Mouse (Mus musculus): ENCODE data around the gene Kansl1l. TPM values are rescaled to one million over a fixed set of nuclear protein-coding genes. Genes with fewer than 3 reads are reported as not detected.

Gene Kansl1l
- polyA plus RNA-seq, 1 experiment: 0.14 TPM

GRCm38 (mm10) chr1:66804710-66805109 is 12.7 kb downstream of the Kansl1l start:
- Histone ChIP-seq H3K4me3 (replicated peaks) (no peak overlapping the region), H3K27me3 (ENCODE audit: control insufficient read depth) (no peaks in the 10 kb centered on the region), H3K4me1 (ENCODE audit: control insufficient read depth) (no peaks in the 10 kb centered on the region), H3K9me3 (ENCODE audit: control insufficient read depth, low read length) (no peaks in the 10 kb centered on the region), H3K36me3 (ENCODE audit: control insufficient read depth) (peaks cover 4% of the 10 kb centered on the region; the same call in 1 of the 2 replicates)
- TF ChIP-seq TAL1 (IDR thresholded peaks at IDR 0.05; ENCODE audit: low read length) (no peak), GATA1 (IDR thresholded peaks at IDR 0.05; ENCODE audit: low read length) (no peak)

DNA sequence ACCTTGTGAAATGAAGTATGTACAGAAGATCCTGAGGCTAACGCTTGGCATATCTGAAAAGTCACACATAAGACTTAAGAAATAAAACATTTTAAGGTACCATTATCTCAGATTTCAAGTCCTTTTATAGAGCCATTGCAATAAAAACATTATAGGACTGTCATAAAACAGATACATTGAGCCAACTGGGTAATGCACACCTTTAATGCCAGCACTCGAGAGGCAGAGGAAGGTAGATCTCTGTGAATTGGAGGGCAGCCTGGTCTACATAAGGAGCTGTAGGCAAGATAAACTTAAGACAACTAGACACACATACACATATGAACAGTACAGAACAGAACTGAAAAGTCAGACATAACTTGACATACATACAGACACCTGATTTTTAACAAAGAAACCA is 19.4 kb downstream of the Kansl1l start:
- no peak overlapping the region for H3K4me3 ChIP-seq (replicated peaks)
- TF ChIP-seq GATA1 (IDR thresholded peaks at IDR 0.05; ENCODE audit: low read length): no peak
- no peak for TF ChIP-seq TAL1 (IDR thresholded peaks at IDR 0.05; ENCODE audit: low read length)
- H3K9me3 ChIP-seq (ENCODE audit: control insufficient read depth, low read length): no peaks in the 10 kb centered on the region

DNA sequence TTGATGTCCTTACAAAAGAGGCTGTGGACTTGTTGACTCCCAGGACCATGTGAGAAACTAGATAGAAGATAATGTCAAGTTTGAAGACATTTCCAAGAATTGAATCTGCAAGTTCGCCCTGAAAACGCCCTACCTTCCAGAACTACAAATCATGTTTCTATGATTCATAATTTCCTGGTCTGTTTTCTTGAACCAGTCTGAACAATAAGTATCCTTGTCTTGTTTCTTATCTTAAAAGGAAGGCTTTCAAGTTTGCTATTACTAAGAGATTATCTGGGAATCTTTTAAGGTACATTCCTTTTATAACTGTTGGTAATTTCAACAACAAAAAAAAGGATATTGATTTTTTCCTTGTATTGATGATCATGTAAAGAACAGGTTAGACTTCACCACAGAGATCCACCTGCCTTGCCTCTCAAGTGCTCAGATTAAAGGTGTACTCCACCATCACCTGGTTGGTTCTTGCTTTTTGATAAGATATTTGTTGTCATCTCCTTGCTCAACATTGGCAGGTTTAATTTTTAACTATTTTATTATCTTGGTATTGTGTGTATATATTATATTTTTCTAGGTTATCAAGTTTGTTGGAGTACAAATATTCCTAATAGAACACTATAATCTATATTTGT is 24.4 kb downstream of the Kansl1l start:
- H3K4me1 ChIP-seq (ENCODE audit: control insufficient read depth): no peaks in the 10 kb centered on the region
- no peak overlapping the region for H3K4me3 ChIP-seq (replicated peaks)
- no peaks in the 10 kb centered on the region for H3K9me3 ChIP-seq (ENCODE audit: control insufficient read depth, low read length)
- H3K36me3 ChIP-seq (ENCODE audit: control insufficient read depth): no peaks in the 10 kb centered on the region
- no peak for TF ChIP-seq TAL1 (IDR thresholded peaks at IDR 0.05; ENCODE audit: low read length)
- TF ChIP-seq GATA1 (IDR thresholded peaks at IDR 0.05; ENCODE audit: low read length): no peak
- no peaks in the 10 kb centered on the region for H3K27me3 ChIP-seq (ENCODE audit: control insufficient read depth)

More for the DNA sequence above, 19.4 kb downstream of the Kansl1l start:
- Histone ChIP-seq H3K36me3 (ENCODE audit: control insufficient read depth) (peaks cover 5% of the 10 kb centered on the region; the same call in 1 of the 2 replicates), H3K27me3 (ENCODE audit: control insufficient read depth) (no peaks in the 10 kb centered on the region), H3K4me1 (ENCODE audit: control insufficient read depth) (no peaks in the 10 kb centered on the region)

DNA sequence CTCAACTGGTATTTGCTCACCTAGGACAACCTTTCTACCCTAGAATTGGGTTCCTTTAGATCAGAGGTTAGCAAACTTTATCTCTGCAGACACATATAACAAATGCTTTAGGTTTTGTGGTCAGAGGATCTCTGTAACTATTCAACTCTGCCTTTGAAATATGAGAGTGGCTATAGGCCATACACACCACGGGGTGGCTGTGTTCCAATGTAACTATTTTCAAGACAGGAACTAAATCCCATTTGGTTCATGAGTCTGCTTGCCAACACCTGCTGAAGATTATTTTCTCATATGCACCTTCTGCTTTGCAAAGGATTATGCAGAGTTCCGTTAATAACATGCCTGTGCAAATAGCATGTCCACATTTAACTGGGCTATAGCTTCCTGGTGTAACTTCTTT is 35.1 kb downstream of the Kansl1l start:
- no peaks in the 10 kb centered on the region for H3K9me3 ChIP-seq (ENCODE audit: control insufficient read depth, low read length)
- TF ChIP-seq GATA1 (IDR thresholded peaks at IDR 0.05; ENCODE audit: low read length): no peak
- no peak for TF ChIP-seq TAL1 (IDR thresholded peaks at IDR 0.05; ENCODE audit: low read length)
- H3K4me3 ChIP-seq (replicated peaks): no peak overlapping the region
- H3K27me3 ChIP-seq (ENCODE audit: control insufficient read depth): no peaks in the 10 kb centered on the region
- no peaks in the 10 kb centered on the region for H3K36me3 ChIP-seq (ENCODE audit: control insufficient read depth)
- no peaks in the 10 kb centered on the region for H3K4me1 ChIP-seq (ENCODE audit: control insufficient read depth)

GRCm38 (mm10) chr1:66781027-66781426 is 36.3 kb downstream of the Kansl1l start:
- Histone ChIP-seq H3K4me1 (ENCODE audit: control insufficient read depth) (no peaks in the 10 kb centered on the region), H3K4me3 (replicated peaks) (no peak overlapping the region), H3K36me3 (ENCODE audit: control insufficient read depth) (no peaks in the 10 kb centered on the region), H3K9me3 (ENCODE audit: control insufficient read depth, low read length) (no peaks in the 10 kb centered on the region), H3K27me3 (ENCODE audit: control insufficient read depth) (no peaks in the 10 kb centered on the region)
- TF ChIP-seq GATA1 (IDR thresholded peaks at IDR 0.05; ENCODE audit: low read length): no peak
- no peak for TF ChIP-seq TAL1 (IDR thresholded peaks at IDR 0.05; ENCODE audit: low read length)

DNA sequence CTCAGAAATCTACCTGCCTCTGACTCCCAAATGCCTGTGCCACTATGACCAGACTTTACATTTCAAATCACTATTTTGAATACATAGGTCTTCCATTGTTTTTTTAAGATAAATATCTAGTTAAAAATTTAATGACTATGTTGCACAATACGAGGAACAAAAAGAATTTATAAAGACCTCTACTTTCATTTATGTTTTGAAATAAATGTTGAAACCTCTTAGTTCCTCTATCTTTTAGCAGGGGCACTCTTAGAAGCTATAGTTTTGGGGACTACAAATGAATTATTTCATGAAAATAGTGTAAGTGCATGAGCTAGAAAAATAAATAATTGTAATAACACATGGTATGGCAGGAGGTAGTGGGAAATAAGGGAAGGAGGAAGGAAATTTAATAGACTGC is 38.6 kb downstream of the Kansl1l start:
- no peaks in the 10 kb centered on the region for H3K36me3 ChIP-seq (ENCODE audit: control insufficient read depth)
- H3K9me3 ChIP-seq (ENCODE audit: control insufficient read depth, low read length): no peaks in the 10 kb centered on the region
- H3K27me3 ChIP-seq (ENCODE audit: control insufficient read depth): no peaks in the 10 kb centered on the region
- no peak for TF ChIP-seq GATA1 (IDR thresholded peaks at IDR 0.05; ENCODE audit: low read length)
- TF ChIP-seq TAL1 (IDR thresholded peaks at IDR 0.05; ENCODE audit: low read length): no peak
- H3K4me1 ChIP-seq (ENCODE audit: control insufficient read depth): no peaks in the 10 kb centered on the region
- no peak overlapping the region for H3K4me3 ChIP-seq (replicated peaks)

DNA sequence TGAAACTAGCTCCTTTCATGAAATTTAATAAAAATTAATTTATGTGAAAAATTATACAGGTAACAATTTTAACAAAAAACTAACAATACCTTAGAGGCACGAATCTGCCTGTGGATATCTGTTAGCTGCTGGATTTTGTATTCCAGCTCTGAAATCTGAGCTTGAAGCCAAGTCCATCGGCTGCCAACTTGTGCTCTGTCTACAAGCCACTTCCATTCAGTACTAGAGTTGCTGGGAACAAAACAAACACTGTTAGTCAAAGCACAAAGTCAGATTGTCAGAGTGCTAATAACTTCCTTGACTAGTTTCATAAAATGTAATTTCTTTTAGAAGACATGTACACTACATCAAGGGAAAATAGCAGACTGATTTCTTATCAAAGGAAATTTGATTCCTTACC is 39.5 kb downstream of the Kansl1l start:
- TF ChIP-seq TAL1 (IDR thresholded peaks at IDR 0.05; ENCODE audit: low read length): no peak
- no peak for TF ChIP-seq GATA1 (IDR thresholded peaks at IDR 0.05; ENCODE audit: low read length)
- H3K27me3 ChIP-seq (ENCODE audit: control insufficient read depth): no peaks in the 10 kb centered on the region

GRCm38 (mm10) chr1:66768764-66769163 is 48.6 kb downstream of the Kansl1l start:
- no peak overlapping the region for H3K4me3 ChIP-seq (replicated peaks)
- H3K9me3 ChIP-seq (ENCODE audit: control insufficient read depth, low read length): no peaks in the 10 kb centered on the region
- H3K36me3 ChIP-seq (ENCODE audit: control insufficient read depth): no peaks in the 10 kb centered on the region
- no peak for TF ChIP-seq GATA1 (IDR thresholded peaks at IDR 0.05; ENCODE audit: low read length)
- no peak for TF ChIP-seq TAL1 (IDR thresholded peaks at IDR 0.05; ENCODE audit: low read length)
- no peaks in the 10 kb centered on the region for H3K4me1 ChIP-seq (ENCODE audit: control insufficient read depth)
- H3K27me3 ChIP-seq (ENCODE audit: control insufficient read depth): no peaks in the 10 kb centered on the region

More for the DNA sequence above, 39.5 kb downstream of the Kansl1l start:
- Histone ChIP-seq H3K4me3 (replicated peaks) (no peak overlapping the region), H3K4me1 (ENCODE audit: control insufficient read depth) (no peaks in the 10 kb centered on the region), H3K36me3 (ENCODE audit: control insufficient read depth) (no peaks in the 10 kb centered on the region), H3K9me3 (ENCODE audit: control insufficient read depth, low read length) (no peaks in the 10 kb centered on the region)

DNA sequence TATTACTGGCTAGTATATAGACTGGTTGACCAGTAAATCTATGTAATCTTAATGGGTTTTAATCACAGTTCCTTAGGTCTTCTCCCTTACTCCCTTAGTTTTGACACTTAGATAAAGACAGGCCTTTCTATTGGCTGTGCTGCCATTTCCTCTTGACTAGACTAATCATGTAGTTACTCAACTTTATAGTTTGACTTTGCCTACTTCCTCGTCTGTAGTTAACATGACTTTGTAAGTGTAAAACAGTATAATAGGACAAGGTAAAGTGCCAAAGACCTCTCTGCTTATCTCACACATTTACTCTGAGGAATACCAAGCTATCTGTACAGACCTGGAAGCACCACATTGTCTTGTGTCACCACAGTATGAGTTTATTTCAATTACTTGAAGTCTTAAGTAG is 86.8 kb downstream of the Kansl1l start:
- Histone ChIP-seq H3K9me3 (ENCODE audit: control insufficient read depth, low read length) (no peaks in the 10 kb centered on the region), H3K4me3 (replicated peaks) (no peak overlapping the region), H3K27me3 (ENCODE audit: control insufficient read depth) (no peaks in the 10 kb centered on the region), H3K4me1 (ENCODE audit: control insufficient read depth) (no peaks in the 10 kb centered on the region), H3K36me3 (ENCODE audit: control insufficient read depth) (peaks cover 13% of the 10 kb centered on the region)
- TF ChIP-seq GATA1 (IDR thresholded peaks at IDR 0.05; ENCODE audit: low read length) (no peak), TAL1 (IDR thresholded peaks at IDR 0.05; ENCODE audit: low read length) (no peak)

DNA sequence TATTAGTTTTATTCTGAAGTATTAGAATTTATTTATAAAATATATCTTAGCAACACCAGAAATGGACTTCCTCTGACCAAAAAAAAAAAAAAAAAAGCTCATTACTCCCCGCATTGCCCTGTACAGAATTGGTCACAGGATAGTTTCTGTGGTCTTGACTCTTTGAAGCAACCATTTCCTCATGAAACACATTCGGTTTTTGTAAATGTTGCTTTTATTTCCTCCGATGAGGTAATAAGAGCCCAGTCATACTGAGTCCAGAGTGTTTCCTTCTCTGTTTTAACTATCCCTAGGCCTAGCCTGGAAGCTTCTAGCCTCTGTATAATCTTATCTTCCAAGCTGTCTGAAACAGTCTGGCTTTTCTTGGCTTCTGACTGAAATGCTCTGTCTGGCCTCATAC is 104.5 kb downstream of the Kansl1l start:
- no peaks in the 10 kb centered on the region; the same call in 1 of the 2 replicates for H3K4me1 ChIP-seq (ENCODE audit: control insufficient read depth)
- TF ChIP-seq GATA1 (IDR thresholded peaks at IDR 0.05; ENCODE audit: low read length): no peak
- TF ChIP-seq TAL1 (IDR thresholded peaks at IDR 0.05; ENCODE audit: low read length): no peak
- H3K27me3 ChIP-seq (ENCODE audit: control insufficient read depth): no peaks in the 10 kb centered on the region
- H3K9me3 ChIP-seq (ENCODE audit: control insufficient read depth, low read length): no peaks in the 10 kb centered on the region
- H3K36me3 ChIP-seq (ENCODE audit: control insufficient read depth): peaks cover 66% of the 10 kb centered on the region
- H3K4me3 ChIP-seq (replicated peaks): no peak overlapping the region

Data from erythroblast, embryonic 14.5 days (primary cell).